Mouse (Mus musculus) ES-E14 (cell line): ENCODE measurements around the gene Edem2.

Experiments used
- CHD2 ChIP-seq: IDR thresholded peaks from 2 replicates; pipeline ENCODE4 v1.6.1; 2014; ENCODE audit warnings: mild to moderate bottlenecking, low read depth, low read length, inconsistent platforms
- HCFC1 ChIP-seq: IDR thresholded peaks from 2 replicates; pipeline ENCODE4 v1.6.1; 2012; ENCODE audit warnings: low read length, inconsistent platforms, borderline replicate concordance; ENCODE audit not compliant: insufficient read depth
- MAFK ChIP-seq: IDR thresholded peaks from 2 replicates; pipeline ENCODE4 v1.6.1; 2014; ENCODE audit warnings: mild to moderate bottlenecking, low read depth, low read length, inconsistent platforms; ENCODE audit not compliant: insufficient read depth
- ZC3H11A ChIP-seq: IDR thresholded peaks from 2 replicates; pipeline ENCODE4 v1.6.1; 2012; ENCODE audit warnings: low read depth, mild to moderate bottlenecking, inconsistent platforms, low read length, borderline replicate concordance
- ZNF384 ChIP-seq: IDR thresholded peaks from 2 replicates; pipeline ENCODE4 v1.6.1; 2012; ENCODE audit warnings: low read depth, low read length, inconsistent platforms

GRCm38 (mm10) chr2:155737803-155738202 is 8.5 kb upstream of the Edem2 start:
- no peak for TF ChIP-seq CHD2
- TF ChIP-seq ZC3H11A: no peak
- no peak for TF ChIP-seq ZNF384
- TF ChIP-seq MAFK: no peak
- no peak for TF ChIP-seq HCFC1
